Mouse (Mus musculus): ENCODE measurements around the gene Slc22a20. TPM values are rescaled to one million over a fixed set of nuclear protein-coding genes. Genes with fewer than 3 reads are reported as not detected.
A peak's percentile ranks its signal among the peaks of the same experiment; 100 is the strongest.

Gene Slc22a20
- polyA plus RNA-seq, 1 experiment from 2014 or later: 0.05 TPM

GRCm38 (mm10) chr19:5989585-5989984 lies 3.6 kb upstream of the Slc22a20 start:
- Histone ChIP-seq H3K4me1 (replicated peaks) (peaks cover 39% of the 10 kb centered on the region), H3K36me3 (replicated peaks) (peaks cover 64% of the 10 kb centered on the region), H3K27me3 (no peaks in the 10 kb centered on the region), H3K4me2 (peak overlapping the region; percentile 43), H3K9me3 (replicated peaks) (no peaks in the 10 kb centered on the region), H3K27ac (replicated peaks) (peak overlapping the region; percentile 77; the same call in 1 of the 2 replicates), H3K4me3 (replicated peaks) (no peak overlapping the region), H3K9ac (no peak overlapping the region)
- no peak for ATAC-seq (ENCODE audit: insufficient read depth)
- WGBS (ENCODE audit: insufficient replicate concordance): 48% methylated on average over 6 of the region's 6 CpGs

- H3K36me3 ChIP-seq (replicated peaks): peaks cover 58% of the 10 kb centered on the region
- ATAC-seq (ENCODE audit: insufficient read depth): peak; percentile 47
- H3K9ac ChIP-seq: no peak overlapping the region
- H3K27ac ChIP-seq (replicated peaks): peak overlapping the region; percentile 77
- no peaks in the 10 kb centered on the region for H3K9me3 ChIP-seq (replicated peaks)
- no peak overlapping the region; the same call in 1 of the 2 replicates for H3K4me3 ChIP-seq (replicated peaks)
- H3K4me2 ChIP-seq: peak overlapping the region; percentile 43
- H3K4me1 ChIP-seq (replicated peaks): peaks cover 44% of the 10 kb centered on the region
- H3K27me3 ChIP-seq: no peaks in the 10 kb centered on the region
- 3% methylated on average over 13 of the region's 13 CpGs for WGBS (ENCODE audit: insufficient replicate concordance)
Observed at GRCm38 (mm10) chr19:5988815-5989452, 3.0 kb upstream of the Slc22a20 start.

DNA sequence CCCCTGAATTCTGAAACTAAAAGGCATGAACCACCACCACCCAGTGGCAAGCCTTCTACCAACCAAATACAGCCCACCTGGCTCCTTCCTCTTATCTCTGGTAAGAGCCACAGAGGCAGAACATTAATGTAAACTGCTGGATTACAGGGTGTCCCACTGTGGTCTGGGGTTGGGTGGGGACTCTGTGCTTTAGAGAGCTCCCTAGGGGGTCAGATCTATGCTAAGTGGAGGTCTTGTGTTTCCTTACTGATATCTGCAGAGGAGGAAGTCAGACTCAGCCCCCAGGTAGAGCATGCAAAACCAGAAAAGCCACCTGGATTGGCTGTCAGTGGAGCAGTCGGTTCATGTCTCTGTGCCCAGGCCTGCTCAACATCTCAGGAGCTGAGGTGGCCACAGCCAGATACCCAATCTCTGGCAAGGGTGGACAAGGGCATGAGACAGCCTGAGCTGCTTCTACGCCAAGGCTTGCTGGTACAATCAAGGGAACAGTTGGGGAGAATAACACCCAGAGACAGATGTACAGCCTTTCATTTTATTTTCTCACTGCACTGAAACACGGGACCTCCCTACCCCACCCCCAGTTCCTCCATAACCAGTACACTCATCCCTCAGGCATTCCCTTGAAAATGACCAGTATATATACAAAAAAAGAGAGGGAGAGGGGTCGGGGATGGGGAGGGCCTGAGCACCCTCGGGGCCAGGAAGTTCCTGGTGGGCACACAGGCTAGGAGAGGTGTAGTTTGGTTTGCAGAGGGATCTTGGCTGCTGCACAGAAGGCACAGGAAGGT lies 2.3 kb upstream of the Slc22a20 start:
- WGBS (ENCODE audit: insufficient replicate concordance): 19% methylated on average over 5 of the region's 5 CpGs
- peak overlapping the region; percentile 77 for H3K27ac ChIP-seq (replicated peaks)
- H3K4me3 ChIP-seq (replicated peaks): no peak overlapping the region
- H3K9ac ChIP-seq: no peak overlapping the region
- no peak for ATAC-seq (ENCODE audit: insufficient read depth)
- H3K36me3 ChIP-seq (replicated peaks): peaks cover 51% of the 10 kb centered on the region
- no peaks in the 10 kb centered on the region for H3K9me3 ChIP-seq (replicated peaks)
- no peaks in the 10 kb centered on the region for H3K27me3 ChIP-seq
- H3K4me1 ChIP-seq (replicated peaks): peaks cover 45% of the 10 kb centered on the region
- peak overlapping the region; percentile 43; the same call in 1 of the 2 replicates for H3K4me2 ChIP-seq

- Histone ChIP-seq H3K9me3 (replicated peaks) (no peaks in the 10 kb centered on the region), H3K27me3 (no peaks in the 10 kb centered on the region), H3K4me2 (no peak overlapping the region), H3K27ac (replicated peaks) (no peak overlapping the region), H3K9ac (no peak overlapping the region), H3K4me3 (replicated peaks) (no peak overlapping the region), H3K36me3 (replicated peaks) (no peaks in the 10 kb centered on the region), H3K4me1 (replicated peaks) (peaks cover 14% of the 10 kb centered on the region)
- no peak for ATAC-seq (ENCODE audit: insufficient read depth)
- WGBS (ENCODE audit: insufficient replicate concordance): 26% methylated on average over 9 of the region's 9 CpGs
Observed at GRCm38 (mm10) chr19:5980477-5980876, 5.5 kb downstream of the Slc22a20 start.

GRCm38 (mm10) chr19:5977717-5978116 lies 8.2 kb downstream of the Slc22a20 start:
- Histone ChIP-seq H3K4me3 (replicated peaks) (no peak overlapping the region), H3K27ac (replicated peaks) (no peak overlapping the region), H3K36me3 (replicated peaks) (no peaks in the 10 kb centered on the region), H3K4me1 (replicated peaks) (peaks cover 7% of the 10 kb centered on the region; the same call in 1 of the 2 replicates), H3K27me3 (no peaks in the 10 kb centered on the region), H3K9me3 (replicated peaks) (no peaks in the 10 kb centered on the region), H3K9ac (no peak overlapping the region), H3K4me2 (no peak overlapping the region)
- ATAC-seq (ENCODE audit: insufficient read depth): no peak
- WGBS (ENCODE audit: insufficient replicate concordance): 65% methylated on average over 3 of the region's 3 CpGs

DNA sequence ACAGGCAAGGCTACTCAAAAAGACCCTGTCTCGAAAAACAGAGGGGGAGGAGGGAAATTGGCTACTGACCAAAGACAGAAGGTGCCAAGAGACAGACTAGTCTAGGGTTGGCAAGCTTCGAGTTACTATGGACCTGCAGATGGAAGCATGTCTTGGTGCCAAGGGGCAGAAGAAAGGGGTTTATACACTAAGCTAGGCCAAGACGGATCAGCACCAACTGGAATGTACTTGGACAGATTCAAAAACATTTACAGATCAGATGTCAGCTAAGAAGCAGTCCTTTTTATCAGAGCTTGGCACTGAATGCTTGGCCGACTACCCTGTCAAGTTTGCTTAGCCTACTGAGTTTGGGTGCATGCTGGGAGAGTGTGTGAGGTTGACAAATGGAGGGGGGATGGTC lies 10.3 kb downstream of the Slc22a20 start:
- Histone ChIP-seq H3K4me2 (no peak overlapping the region), H3K27ac (replicated peaks) (no peak overlapping the region), H3K27me3 (no peaks in the 10 kb centered on the region), H3K9ac (no peak overlapping the region), H3K36me3 (replicated peaks) (no peaks in the 10 kb centered on the region), H3K9me3 (replicated peaks) (no peaks in the 10 kb centered on the region), H3K4me3 (replicated peaks) (no peak overlapping the region), H3K4me1 (replicated peaks) (peaks cover 12% of the 10 kb centered on the region)
- 59% methylated on average over 4 of the region's 4 CpGs for WGBS (ENCODE audit: insufficient replicate concordance)
- no peak for ATAC-seq (ENCODE audit: insufficient read depth)

DNA sequence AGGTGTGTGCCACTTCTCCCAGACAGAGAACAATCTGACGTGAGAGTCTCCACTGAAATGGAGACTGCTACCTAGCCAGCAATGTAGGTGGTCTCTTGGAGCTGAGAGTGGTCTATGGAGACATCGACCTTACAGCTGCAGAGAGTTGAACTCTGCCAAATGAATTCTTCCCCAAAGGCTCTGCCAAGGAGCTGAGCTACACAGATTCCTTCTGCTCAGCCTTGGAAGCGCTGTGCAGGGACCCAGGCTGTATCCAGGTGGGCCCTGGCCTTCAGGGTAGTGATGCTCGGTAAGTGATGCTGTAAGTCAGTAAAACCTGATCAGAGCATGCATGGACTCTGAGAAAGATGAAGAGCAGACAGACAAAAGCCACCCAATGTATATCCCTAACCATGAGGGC lies 10.8 kb downstream of the Slc22a20 start:
- Histone ChIP-seq H3K36me3 (replicated peaks) (no peaks in the 10 kb centered on the region), H3K4me3 (replicated peaks) (no peak overlapping the region), H3K4me1 (replicated peaks) (peaks cover 12% of the 10 kb centered on the region), H3K27me3 (no peaks in the 10 kb centered on the region), H3K27ac (replicated peaks) (no peak overlapping the region), H3K9ac (no peak overlapping the region), H3K4me2 (no peak overlapping the region), H3K9me3 (replicated peaks) (no peaks in the 10 kb centered on the region)
- 68% methylated on average over 4 of the region's 4 CpGs for WGBS (ENCODE audit: insufficient replicate concordance)
- ATAC-seq (ENCODE audit: insufficient read depth): no peak

- Histone ChIP-seq H3K4me3 (replicated peaks) (peak overlapping the region; percentile 32; the same call in 1 of the 2 replicates), H3K4me2 (peak overlapping the region; percentile 71), H3K27ac (replicated peaks) (peak overlapping the region; percentile 92), H3K9ac (no peak overlapping the region), H3K27me3 (no peaks in the 10 kb centered on the region), H3K36me3 (replicated peaks) (no peaks in the 10 kb centered on the region), H3K9me3 (replicated peaks) (no peaks in the 10 kb centered on the region), H3K4me1 (replicated peaks) (peaks cover 76% of the 10 kb centered on the region)
- WGBS (ENCODE audit: insufficient replicate concordance): 30% methylated on average over 10 of the region's 10 CpGs
- peak; percentile 83 for ATAC-seq (ENCODE audit: insufficient read depth)
Observed at GRCm38 (mm10) chr19:5967664-5968063, 18.3 kb downstream of the Slc22a20 start.

GRCm38 (mm10) chr19:5966786-5967185 lies 19.2 kb downstream of the Slc22a20 start:
- WGBS (ENCODE audit: insufficient replicate concordance): 13% methylated on average over 6 of the region's 6 CpGs
- Histone ChIP-seq H3K36me3 (replicated peaks) (peaks cover 1% of the 10 kb centered on the region; the same call in 1 of the 2 replicates), H3K9me3 (replicated peaks) (no peaks in the 10 kb centered on the region), H3K4me2 (peak overlapping the region; percentile 71), H3K4me3 (replicated peaks) (peak overlapping the region; percentile 32), H3K27ac (replicated peaks) (peak overlapping the region; percentile 92), H3K4me1 (replicated peaks) (peaks cover 83% of the 10 kb centered on the region), H3K9ac (peak overlapping the region; percentile 47), H3K27me3 (no peaks in the 10 kb centered on the region)
- peak; percentile 68 for ATAC-seq (ENCODE audit: insufficient read depth)

GRCm38 (mm10) chr19:5965910-5966309 lies 20.0 kb downstream of the Slc22a20 start:
- WGBS (ENCODE audit: insufficient replicate concordance): 75% methylated on average over 2 of the region's 2 CpGs
- H3K4me1 ChIP-seq (replicated peaks): peaks cover 87% of the 10 kb centered on the region
- H3K9ac ChIP-seq: no peak overlapping the region

GRCm38 (mm10) chr19:5965280-5965679 lies 20.7 kb downstream of the Slc22a20 start:
- peak overlapping the region; percentile 92 for H3K27ac ChIP-seq (replicated peaks)
- no peak for ATAC-seq (ENCODE audit: insufficient read depth)
- no peaks in the 10 kb centered on the region for H3K9me3 ChIP-seq (replicated peaks)
- peak overlapping the region; percentile 72 for H3K4me3 ChIP-seq (replicated peaks)
- H3K4me2 ChIP-seq: peak overlapping the region; percentile 83
- WGBS (ENCODE audit: insufficient replicate concordance): 6% methylated on average over 4 of the region's 4 CpGs
- H3K27me3 ChIP-seq: no peaks in the 10 kb centered on the region
- 0 out of 2 replicates have a peak overlapping the region, but pooled peaks have one; percentile 75 for H3K9ac ChIP-seq
- peaks cover 16% of the 10 kb centered on the region for H3K36me3 ChIP-seq (replicated peaks)
- H3K4me1 ChIP-seq (replicated peaks): peaks cover 86% of the 10 kb centered on the region

More at GRCm38 (mm10) chr19:5965910-5966309, 20.0 kb downstream of the Slc22a20 start:
- no peak overlapping the region for H3K4me2 ChIP-seq
- no peaks in the 10 kb centered on the region for H3K9me3 ChIP-seq (replicated peaks)
- H3K27me3 ChIP-seq: no peaks in the 10 kb centered on the region
- no peak overlapping the region for H3K4me3 ChIP-seq (replicated peaks)
- H3K36me3 ChIP-seq (replicated peaks): peaks cover 10% of the 10 kb centered on the region
- no peak for ATAC-seq (ENCODE audit: insufficient read depth)
- peak overlapping the region; percentile 92 for H3K27ac ChIP-seq (replicated peaks)

All from liver, embryonic 15.5 days (tissue).